Mouse (Mus musculus): ENCODE measurements around the gene Wscd2.

- TF ChIP-seq GATA1 (IDR thresholded peaks at IDR 0.05; ENCODE audit: low read length) (no peak), TAL1 (IDR thresholded peaks at IDR 0.05; ENCODE audit: low read length) (no peak)
Measured at GRCm38 (mm10) chr5:113491552-113491951, 1.4 kb downstream of the Wscd2 start.
